Mouse (Mus musculus) MEL-GATA-1-ER (cell line): ENCODE measurements around the gene Ahctf1.
"Not testable (repeated sequence)": the region's sequence is repeated elsewhere in the genome, so short reads cannot be mapped to it uniquely, and the experiment has no call there.

ENCODE experiments used
- DNase-seq: peaks from one replicate; pipeline ENCODE4 v3.0.0-alpha.2; 2012; ENCODE audit warnings: low read depth; ENCODE audit errors: extremely low read depth

Gene Ahctf1

GRCm38 (mm10) chr1:179715289-179715688 lies 88.2 kb downstream of the Ahctf1 start:
- not testable (repeated sequence) for DNase-seq

- DNase-seq, result no peak
Observed at GRCm38 (mm10) chr1:179713367-179713766, 90.1 kb downstream of the Ahctf1 start.

- no peak for DNase-seq
Observed at GRCm38 (mm10) chr1:179712658-179713057, 90.8 kb downstream of the Ahctf1 start.

GRCm38 (mm10) chr1:179710739-179711138 lies 92.7 kb downstream of the Ahctf1 start:
- DNase-seq, result peak; percentile 36

GRCm38 (mm10) chr1:179709390-179709789 lies 94.1 kb downstream of the Ahctf1 start:
- DNase-seq, result no peak

- no peak for DNase-seq
Observed at GRCm38 (mm10) chr1:179705154-179705553, 98.3 kb downstream of the Ahctf1 start.

GRCm38 (mm10) chr1:179704150-179704549 lies 99.3 kb downstream of the Ahctf1 start:
- no peak for DNase-seq
